Mouse (Mus musculus): Measurements from ENCODE around the gene Ppp1r1b. TPM values are rescaled to one million over a fixed set of nuclear protein-coding genes. Genes with fewer than 3 reads are reported as not detected.

The Ppp1r1b gene
- polyA plus RNA-seq, 2 experiments: 0.04 to 0.17 TPM

DNA sequence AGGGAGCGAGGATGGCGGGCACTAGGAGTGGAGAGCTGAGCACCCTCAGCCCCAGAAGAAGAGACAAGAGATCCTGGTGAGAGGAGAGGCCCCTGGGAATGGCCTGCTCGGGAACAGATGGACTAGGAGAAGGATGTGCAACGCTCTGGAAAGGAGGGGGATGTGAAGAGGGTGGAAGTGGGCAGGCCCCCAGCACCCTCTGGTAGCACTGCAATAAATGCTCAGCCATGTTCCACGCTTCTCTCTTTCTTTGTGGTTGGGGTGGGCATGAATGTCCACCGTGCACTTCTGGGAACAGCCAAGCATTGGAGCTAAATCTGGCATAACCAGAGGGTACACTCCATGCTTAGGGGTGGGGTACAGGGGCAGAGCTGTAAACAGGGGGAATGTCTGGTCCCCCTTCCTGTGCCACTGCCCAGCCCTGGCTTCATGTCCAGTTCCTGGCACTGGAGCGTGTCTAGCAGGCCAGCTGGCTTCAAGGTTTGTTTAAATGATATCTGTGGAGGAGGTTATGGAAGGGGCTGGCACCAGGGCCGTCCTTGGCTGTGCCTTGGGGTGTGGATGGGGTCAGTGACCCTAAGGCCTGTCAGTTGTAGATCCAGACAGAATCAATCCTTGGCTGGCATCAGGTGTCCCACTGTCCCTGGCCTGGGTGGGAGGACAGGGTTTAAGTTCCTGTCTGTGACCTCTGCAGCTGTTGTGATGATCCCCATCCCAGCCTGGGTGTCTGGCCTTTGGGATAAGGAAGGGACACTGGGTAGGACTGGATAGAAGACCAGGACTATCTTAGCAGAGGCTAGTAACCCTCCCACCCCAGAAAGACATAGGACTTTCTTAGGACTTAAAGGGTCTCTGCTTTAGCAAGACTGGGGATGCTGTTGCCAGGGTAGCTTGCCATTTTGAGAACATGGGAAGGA, 36.8 kb downstream of the Ppp1r1b start:
- Histone ChIP-seq H3K4me3 (ENCODE audit: insufficient read depth in 1 of 2, low read depth in 2 of 2, low read length in 2 of 2) (no peak overlapping the region), H3K27me3 (ENCODE audit: control insufficient read depth, insufficient read depth, low read length) (peaks cover 19% of the 10 kb centered on the region), H3K9me3 (ENCODE audit: control insufficient read depth, low read length) (no peaks in the 10 kb centered on the region), H3K27ac (no peak overlapping the region), H3K36me3 (replicated peaks; ENCODE audit: control insufficient read depth, insufficient read depth, low read depth) (no peaks in the 10 kb centered on the region), H3K4me2 (ENCODE audit: low read depth) (no peak overlapping the region), H3K4me1 (replicated peaks; ENCODE audit: control insufficient read depth in 2 of 2, insufficient read depth in 2 of 2, low read length in 1 of 2) (no peaks in the 10 kb centered on the region), H3K9ac (replicated peaks) (no peak overlapping the region)
- ATAC-seq (ENCODE audit: insufficient read depth): no peak
- WGBS (ENCODE audit: insufficient replicate concordance): 45% methylated on average over 8 of the region's 8 CpGs
- DNase-seq (ENCODE audit: low read depth in 3 of 3, low spot score in 3 of 3): no peak
- TF ChIP-seq CTCF (IDR thresholded peaks at IDR 0.05; ENCODE audit: low read depth) (no peak), EP300 (IDR thresholded peaks at IDR 0.05; ENCODE audit: low read depth) (no peak)

DNA sequence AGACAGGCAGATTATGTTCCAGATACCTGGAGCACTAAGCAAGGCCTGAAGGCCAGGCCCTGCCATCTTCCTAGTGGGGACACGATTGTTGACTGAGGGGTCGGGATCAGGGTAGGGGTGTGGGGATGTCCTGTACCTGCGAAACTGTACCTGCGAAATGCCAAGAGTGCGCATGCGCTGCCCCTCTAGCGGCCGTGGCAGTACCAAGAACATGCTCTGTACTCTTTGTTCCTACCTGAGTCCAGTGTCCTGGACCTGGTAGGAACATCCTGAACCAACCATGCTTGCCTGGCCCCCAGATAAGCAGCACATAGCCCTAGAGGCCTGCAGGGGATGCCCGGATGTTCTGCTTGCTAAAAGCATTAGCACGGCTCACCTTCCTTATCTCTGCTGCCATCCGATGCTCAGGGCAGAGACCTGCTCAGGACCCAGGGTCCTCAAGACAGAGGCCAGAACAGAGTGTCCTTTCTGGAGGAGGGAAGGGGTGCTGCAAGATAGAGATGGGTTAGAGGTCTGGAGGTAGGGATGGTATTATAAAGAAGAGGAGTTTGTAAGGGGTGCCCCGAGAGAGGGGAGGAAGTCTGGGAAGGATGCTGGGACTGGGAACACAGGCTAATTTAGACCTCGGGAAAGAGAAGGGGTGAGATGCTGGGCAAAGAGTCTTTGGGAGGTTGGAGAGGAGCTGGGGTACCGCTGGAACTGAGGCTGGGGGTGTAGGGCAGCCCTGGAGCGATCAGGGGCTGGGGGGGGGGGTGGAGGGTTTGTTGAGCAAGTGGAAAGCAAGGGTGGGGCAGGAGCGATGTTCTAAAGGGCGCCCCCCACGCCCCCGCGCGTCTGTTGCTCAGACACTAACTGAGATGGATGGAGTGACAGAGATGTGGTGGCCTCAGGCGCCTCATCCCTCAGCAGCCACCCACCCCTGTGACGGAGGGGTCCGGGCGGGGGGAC, 37.7 kb downstream of the Ppp1r1b start, which contains the start of gene Pnmt:
Gene Pnmt (plus strand): TSS at position 813 of the 948 bp plus-strand sequence.
- no peak within 1 kb of the TSS for H3K4me3 ChIP-seq (ENCODE audit: insufficient read depth in 1 of 2, low read depth in 2 of 2, low read length in 2 of 2)
- 40% methylated on average over 25 of the region's 25 CpGs for WGBS (ENCODE audit: insufficient replicate concordance)
- H3K9me3 ChIP-seq (ENCODE audit: control insufficient read depth, low read length): no peaks in the 10 kb centered on the region
- DNase-seq (ENCODE audit: low read depth in 3 of 3, low spot score in 3 of 3) (no peak), ATAC-seq (ENCODE audit: insufficient read depth) (no peak)
- no peak for TF ChIP-seq EP300 (IDR thresholded peaks at IDR 0.05; ENCODE audit: low read depth)
- no peak for TF ChIP-seq CTCF (IDR thresholded peaks at IDR 0.05; ENCODE audit: low read depth)
- peaks cover 19% of the 10 kb centered on the region for H3K27me3 ChIP-seq (ENCODE audit: control insufficient read depth, insufficient read depth, low read length)
- H3K27ac ChIP-seq: no peak within 1 kb of the TSS
- no peaks in the 10 kb centered on the region for H3K36me3 ChIP-seq (replicated peaks; ENCODE audit: control insufficient read depth, insufficient read depth, low read depth)
- H3K9ac ChIP-seq (replicated peaks): no peak within 1 kb of the TSS
- H3K4me2 ChIP-seq (ENCODE audit: low read depth): no peak within 1 kb of the TSS
- H3K4me1 ChIP-seq (replicated peaks; ENCODE audit: control insufficient read depth in 2 of 2, insufficient read depth in 2 of 2, low read length in 1 of 2): no peaks in the 10 kb centered on the region

DNA sequence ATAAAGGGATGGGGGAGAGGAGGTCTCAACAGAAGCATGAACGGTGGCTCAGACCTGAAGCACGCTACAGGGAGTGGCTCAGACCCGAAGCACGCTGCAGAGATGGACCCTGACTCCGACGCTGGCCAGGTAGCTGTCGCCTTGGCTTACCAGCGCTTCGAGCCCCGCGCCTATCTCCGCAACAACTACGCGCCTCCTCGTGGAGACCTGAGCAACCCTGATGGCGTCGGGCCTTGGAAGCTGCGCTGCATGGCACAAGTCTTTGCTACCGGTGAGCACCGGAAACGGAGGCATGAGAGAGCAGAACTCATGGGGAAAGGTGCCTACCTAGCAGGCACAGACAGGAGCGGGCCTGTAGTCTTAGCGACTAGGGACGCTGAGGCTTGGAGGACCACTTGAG, 38.4 kb downstream of the Ppp1r1b start:
- no peaks in the 10 kb centered on the region for H3K36me3 ChIP-seq (replicated peaks; ENCODE audit: control insufficient read depth, insufficient read depth, low read depth)
- H3K9me3 ChIP-seq (ENCODE audit: control insufficient read depth, low read length): no peaks in the 10 kb centered on the region
- no peak for ATAC-seq (ENCODE audit: insufficient read depth)
- no peak overlapping the region for H3K4me3 ChIP-seq (ENCODE audit: insufficient read depth in 1 of 2, low read depth in 2 of 2, low read length in 2 of 2)
- no peak for DNase-seq (ENCODE audit: low read depth in 3 of 3, low spot score in 3 of 3)
- no peak overlapping the region for H3K9ac ChIP-seq (replicated peaks)
- H3K4me2 ChIP-seq (ENCODE audit: low read depth): no peak overlapping the region
- no peaks in the 10 kb centered on the region for H3K4me1 ChIP-seq (replicated peaks; ENCODE audit: control insufficient read depth in 2 of 2, insufficient read depth in 2 of 2, low read length in 1 of 2)
- TF ChIP-seq EP300 (IDR thresholded peaks at IDR 0.05; ENCODE audit: low read depth) (no peak), CTCF (IDR thresholded peaks at IDR 0.05; ENCODE audit: low read depth) (no peak)
- H3K27ac ChIP-seq: no peak overlapping the region
- 11% methylated on average over 24 of the region's 24 CpGs for WGBS (ENCODE audit: insufficient replicate concordance)
- H3K27me3 ChIP-seq (ENCODE audit: control insufficient read depth, insufficient read depth, low read length): peaks cover 19% of the 10 kb centered on the region

DNA sequence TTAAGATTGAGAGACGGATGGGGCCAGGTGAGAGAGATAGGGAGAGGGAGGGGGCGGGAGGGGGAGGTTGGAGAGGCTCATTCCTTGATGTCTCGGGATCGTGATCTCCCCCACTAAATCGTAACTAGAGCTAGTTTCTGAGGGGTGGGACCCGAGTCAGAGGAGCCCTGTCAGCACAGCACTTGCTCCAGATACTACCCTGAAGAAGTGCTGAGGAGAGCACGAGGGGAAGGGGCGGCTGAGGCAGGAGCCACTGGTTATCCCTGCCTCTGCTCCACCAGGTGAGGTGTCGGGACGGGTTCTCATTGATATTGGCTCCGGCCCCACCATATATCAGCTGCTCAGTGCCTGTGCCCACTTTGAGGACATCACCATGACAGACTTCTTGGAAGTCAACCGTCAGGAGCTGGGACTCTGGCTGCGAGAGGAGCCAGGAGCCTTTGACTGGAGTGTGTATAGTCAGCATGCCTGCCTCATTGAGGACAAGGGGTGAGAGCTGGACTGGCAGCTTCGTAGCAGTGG, 38.9 kb downstream of the Ppp1r1b start:
- H3K4me3 ChIP-seq (ENCODE audit: insufficient read depth in 1 of 2, low read depth in 2 of 2, low read length in 2 of 2): no peak overlapping the region
- peaks cover 19% of the 10 kb centered on the region for H3K27me3 ChIP-seq (ENCODE audit: control insufficient read depth, insufficient read depth, low read length)
- H3K27ac ChIP-seq: no peak overlapping the region
- H3K36me3 ChIP-seq (replicated peaks; ENCODE audit: control insufficient read depth, insufficient read depth, low read depth): no peaks in the 10 kb centered on the region
- 47% methylated on average over 14 of the region's 14 CpGs for WGBS (ENCODE audit: insufficient replicate concordance)
- no peak overlapping the region for H3K4me2 ChIP-seq (ENCODE audit: low read depth)
- H3K9ac ChIP-seq (replicated peaks): no peak overlapping the region
- no peak for TF ChIP-seq EP300 (IDR thresholded peaks at IDR 0.05; ENCODE audit: low read depth)
- TF ChIP-seq CTCF (IDR thresholded peaks at IDR 0.05; ENCODE audit: low read depth): no peak
- ATAC-seq (ENCODE audit: insufficient read depth): no peak
- H3K4me1 ChIP-seq (replicated peaks; ENCODE audit: control insufficient read depth in 2 of 2, insufficient read depth in 2 of 2, low read length in 1 of 2): peaks cover 0 to 3% of the 10 kb centered on the region in 2 experiments; a peak in 1 of 4 replicates
- no peaks in the 10 kb centered on the region for H3K9me3 ChIP-seq (ENCODE audit: control insufficient read depth, low read length)
- DNase-seq (ENCODE audit: low read depth in 3 of 3, low spot score in 3 of 3): no peak
